Mouse (Mus musculus) retina, postnatal 7 days (tissue): Measurements from ENCODE around the gene Hk3.

Experiments used
- DNase-seq: peaks from one replicate; pipeline ENCODE4 v3.0.0-alpha.2; 2012; ENCODE audit warnings: low read depth, low spot score

The Hk3 gene

GRCm38 (mm10) chr13:55021194-55021779 is at the start of gene Hk3:
Hk3 (minus strand) TSS chr13:55021385.
- no peak for DNase-seq

- no peak for DNase-seq
These were observed 48.5 kb upstream of the Hk3 start for GRCm38 (mm10) chr13:55069719-55070118.

- DNase-seq: no peak
These were observed 42.1 kb upstream of the Hk3 start for GRCm38 (mm10) chr13:55063276-55063675.

GRCm38 (mm10) chr13:55058042-55058441 is 36.9 kb upstream of the Hk3 start:
- DNase-seq: no peak

- DNase-seq: no peak
These were observed 26.5 kb upstream of the Hk3 start for GRCm38 (mm10) chr13:55047706-55048105.

GRCm38 (mm10) chr13:55040016-55040415 is 18.8 kb upstream of the Hk3 start:
- no peak for DNase-seq

GRCm38 (mm10) chr13:55024215-55024614 is 3.0 kb upstream of the Hk3 start:
- no peak for DNase-seq

GRCm38 (mm10) chr13:55022715-55023114 is 1.5 kb upstream of the Hk3 start:
- DNase-seq: no peak

- no peak for DNase-seq
These were observed 1.1 kb upstream of the Hk3 start for GRCm38 (mm10) chr13:55022256-55022655.

- DNase-seq: no peak
These were observed 1.1 kb downstream of the Hk3 start for GRCm38 (mm10) chr13:55020051-55020450.

GRCm38 (mm10) chr13:55019181-55019580 is 2.0 kb downstream of the Hk3 start:
- DNase-seq: no peak

- DNase-seq: no peak
These were observed 2.5 kb downstream of the Hk3 start for GRCm38 (mm10) chr13:55018700-55019099.

GRCm38 (mm10) chr13:55017898-55018599 is 3.1 kb downstream of the Hk3 start:
- no peak for DNase-seq

GRCm38 (mm10) chr13:55017154-55017897 is 3.9 kb downstream of the Hk3 start:
- DNase-seq: no peak

GRCm38 (mm10) chr13:55014451-55014850 is 6.7 kb downstream of the Hk3 start:
- DNase-seq: no peak

GRCm38 (mm10) chr13:55013702-55014344 is 7.4 kb downstream of the Hk3 start:
- DNase-seq: no peak

- DNase-seq: no peak
These were observed 9.2 kb downstream of the Hk3 start for GRCm38 (mm10) chr13:55011981-55012478.

- DNase-seq: no peak
These were observed 10.1 kb downstream of the Hk3 start for GRCm38 (mm10) chr13:55011103-55011502.

GRCm38 (mm10) chr13:55008589-55008988 is 12.6 kb downstream of the Hk3 start:
- DNase-seq: no peak

- no peak for DNase-seq
These were observed 14.8 kb downstream of the Hk3 start for GRCm38 (mm10) chr13:55006415-55006742.

- DNase-seq: no peak
These were observed 15.3 kb downstream of the Hk3 start for GRCm38 (mm10) chr13:55005691-55006414.

GRCm38 (mm10) chr13:55004646-55005045 is 16.5 kb downstream of the Hk3 start:
- DNase-seq: no peak
